Mouse (Mus musculus) embryonic facial prominence, embryonic 13.5 days (tissue): ENCODE measurements around the gene Lnpep. TPM values are rescaled to one million over a fixed set of nuclear protein-coding genes. Genes with fewer than 3 reads are reported as not detected.
A peak's percentile ranks its signal among the peaks of the same experiment; 100 is the strongest.

ENCODE experiments used
- ATAC-seq: fragments of 200-750 bp; cut with Nextera tagmentation; 2 replicates; pipeline ENCODE4 v1.8.0; 2017; ENCODE audit warnings: low read depth; ENCODE audit not compliant: insufficient number of reproducible peaks, insufficient read depth, low FRiP score, low TSS enrichment
- H3K27ac ChIP-seq: fragments of 300-500 bp; sonication (generic); 2 replicates; pipeline ENCODE4 v1.5.1; 2015; ENCODE audit warnings: moderate library complexity, mild to moderate bottlenecking, inconsistent platforms
- H3K27me3 ChIP-seq: fragments of 300-500 bp; sonication (generic); 2 replicates; pipeline ENCODE4 v1.6.1; 2015; ENCODE audit warnings: mild to moderate bottlenecking, inconsistent platforms
- H3K36me3 ChIP-seq: fragments of 300-500 bp; sonication (generic); 2 replicates; pipeline ENCODE4 v1.6.1; 2015; ENCODE audit warnings: mild to moderate bottlenecking, inconsistent platforms
- H3K4me1 ChIP-seq: fragments of 300-500 bp; sonication (generic); 2 replicates; pipeline ENCODE4 v1.6.1; 2015; ENCODE audit warnings: inconsistent platforms
- H3K4me2 ChIP-seq: fragments of 300-500 bp; sonication (generic); 2 replicates; pipeline ENCODE4 v1.6.1; 2015; ENCODE audit warnings: moderate library complexity, mild to moderate bottlenecking, inconsistent platforms
- H3K4me3 ChIP-seq: fragments of 300-500 bp; sonication (generic); 2 replicates; pipeline ENCODE4 v1.5.1; 2015; ENCODE audit warnings: mild to moderate bottlenecking, inconsistent platforms
- H3K9ac ChIP-seq: fragments of 300-500 bp; sonication (generic); 2 replicates; pipeline ENCODE4 v1.6.1; 2015; ENCODE audit warnings: mild to moderate bottlenecking, inconsistent platforms
- H3K9me3 ChIP-seq: fragments of 300-500 bp; sonication (generic); 2 replicates; pipeline ENCODE4 v1.6.1; 2016; ENCODE audit warnings: inconsistent platforms
- WGBS: fragments of 180-500 bp; shearing (Covaris S2); methylation state at CpG from one replicate; pipeline ENCODE4 v1.1.7; 2015; ENCODE audit warnings: mixed read lengths; 5-methylcytosine and 5-hydroxymethylcytosine counted together
- polyA plus RNA-seq: library from polyadenylated mRNA; unstranded; fragments of >200 nt; fragmentation: Nextera tagmentation; extraction: Ambion mirVana; gene quantifications from 2 replicates; pipeline ENCODE4 v1.2.1, GENCODE M21; 2015

Lnpep gene
- polyA plus RNA-seq, 1 experiment from 2014 or later = 11.5 TPM

DNA sequence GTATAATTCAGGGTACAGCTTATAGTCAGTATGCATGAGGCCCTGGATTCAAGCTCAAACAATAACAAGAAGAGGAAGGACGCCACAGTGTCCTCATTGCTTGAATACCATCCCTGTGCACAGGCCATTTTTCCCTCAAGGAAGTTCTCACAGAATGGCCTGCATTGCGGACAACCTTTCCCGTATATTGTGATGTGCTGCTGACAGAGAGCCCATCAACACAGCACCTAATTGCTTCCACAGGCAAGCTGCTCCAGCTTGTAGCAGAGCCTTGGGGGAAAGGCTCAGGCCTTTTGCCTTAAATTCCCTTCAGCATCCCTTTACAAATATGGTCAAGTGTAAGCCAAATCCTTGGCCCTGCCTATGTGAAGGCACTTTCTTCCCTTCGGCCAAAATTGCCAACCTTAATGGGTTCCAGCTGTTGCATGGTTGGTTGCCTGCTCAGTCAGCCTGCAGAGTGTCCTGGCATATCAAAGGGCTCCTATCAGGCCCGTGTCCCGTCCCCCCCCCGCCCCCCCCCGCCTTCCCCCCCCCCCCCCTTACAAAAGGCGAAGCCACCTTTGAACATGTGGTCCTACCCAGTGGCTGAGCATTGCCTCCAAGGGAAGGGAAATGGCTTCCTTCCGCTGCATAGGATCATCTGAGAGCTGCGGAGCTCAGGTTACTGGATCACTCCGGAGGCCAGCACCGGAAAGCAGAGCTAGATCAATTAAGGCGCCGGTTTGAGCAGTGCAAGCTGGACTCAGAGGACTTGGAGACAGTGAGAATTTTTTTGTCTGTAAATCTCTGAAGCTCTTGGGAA lies 133.8 kb downstream of the Lnpep start:
- Histone ChIP-seq H3K4me2 (peak overlapping the region; percentile 45), H3K4me3 (no peak overlapping the region), H3K27ac (peak overlapping the region; percentile 72), H3K4me1 (peaks cover 15% of the 10 kb centered on the region), H3K27me3 (no peaks in the 10 kb centered on the region), H3K9ac (no peak overlapping the region), H3K36me3 (no peaks in the 10 kb centered on the region), H3K9me3 (no peaks in the 10 kb centered on the region)
- 13% methylated on average over 14 of the region's 15 CpGs for WGBS
- peak; percentile 80; the same call in 1 of the 2 replicates for ATAC-seq

DNA sequence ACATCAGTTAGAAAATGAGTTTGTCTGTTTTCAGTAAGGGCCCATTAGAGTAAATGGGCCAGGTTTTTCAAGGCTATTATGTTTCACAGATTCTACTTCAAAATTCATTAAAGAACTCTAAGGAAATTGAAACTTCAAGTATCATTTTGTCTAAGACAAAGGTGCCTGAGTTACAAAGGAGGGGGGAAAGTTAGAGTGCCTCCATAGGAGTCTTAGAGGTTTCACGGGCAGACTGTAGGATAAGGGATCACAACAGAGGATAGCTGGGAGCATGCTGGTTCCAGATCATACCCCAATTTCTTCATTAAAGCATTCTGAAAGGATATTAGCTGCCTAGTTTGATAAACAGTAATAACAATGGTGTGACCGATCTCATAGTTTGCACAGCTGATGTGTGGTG lies 139.1 kb downstream of the Lnpep start:
- WGBS = 47% methylated on average over 2 of the region's 2 CpGs
- Histone ChIP-seq H3K9me3 (no peaks in the 10 kb centered on the region), H3K4me2 (no peak overlapping the region), H3K36me3 (no peaks in the 10 kb centered on the region), H3K4me3 (no peak overlapping the region), H3K27ac (no peak overlapping the region), H3K4me1 (peaks cover 8% of the 10 kb centered on the region), H3K27me3 (no peaks in the 10 kb centered on the region), H3K9ac (no peak overlapping the region)
- ATAC-seq = no peak

Other genes with a start within 250 kb of the Lnpep start
- gene Lix1, start 222.4 kb downstream of the Lnpep start, polyA plus RNA-seq = 22.5 and 46.4 TPM in 2 replicates
- gene Vmn2r90, start 78.7 kb upstream of the Lnpep start, polyA plus RNA-seq = not detected in 2 replicates
- 51.9 and 52.6 TPM in 2 replicates for gene Spaca6, start 202.1 kb upstream of the Lnpep start, polyA plus RNA-seq
- 1.3 and 1.6 TPM in 2 replicates for gene Has1, start 230.2 kb upstream of the Lnpep start, polyA plus RNA-seq